Mouse (Mus musculus): Measurements from ENCODE around the gene M1ap. TPM values are rescaled to one million over a fixed set of nuclear protein-coding genes. Genes with fewer than 3 reads are reported as not detected.

The M1ap gene
- total and polyA plus RNA-seq, 3 experiments = 6.2 to 6.3 TPM; not detected in 1

- TF ChIP-seq SMC3 (IDR thresholded peaks at IDR 0.05; ENCODE audit: low read depth, low read length) (peak; percentile 90), MAX (IDR thresholded peaks at IDR 0.05; ENCODE audit: low read length) (peak; percentile 98), NRF1 (IDR thresholded peaks at IDR 0.05; ENCODE audit: insufficient read depth, low read depth, low read length, poor library complexity, severe bottlenecking) (0 out of 2 replicates have a peak, but pooled peaks have one; percentile 43), POLR2A (IDR thresholded peaks at IDR 0.05; ENCODE audit: control insufficient read depth in 1 of 2, insufficient read depth in 1 of 2, low read depth in 1 of 2, low read length in 2 of 2, poor library complexity in 1 of 2) (peak in 1 of 2 experiments; percentile 75; a peak in 2 of 4 replicates)
These were observed 50.1 kb downstream of the M1ap start (continued) for GRCm38 (mm10) chr6:82996740-82997315.

GRCm38 (mm10) chr6:82997511-82998102 lies 50.9 kb downstream of the M1ap start:
- TF ChIP-seq BHLHE40 (IDR thresholded peaks at IDR 0.05; ENCODE audit: borderline replicate concordance, low read depth, low read length) (peak; percentile 86; the same call in 1 of the 2 replicates), USF1 (IDR thresholded peaks at IDR 0.05; ENCODE audit: low read depth, low read length) (peak; percentile 93), CHD1 (IDR thresholded peaks at IDR 0.05; ENCODE audit: low read depth, low read length) (no peak), ETS1 (IDR thresholded peaks at IDR 0.05; ENCODE audit: low read depth, low read length) (peak; percentile 18; the same call in 1 of the 2 replicates), E2F4 (IDR thresholded peaks at IDR 0.05; ENCODE audit: borderline replicate concordance, low read depth, low read length) (no peak), MAX (IDR thresholded peaks at IDR 0.05; ENCODE audit: low read length) (peak; percentile 61), POLR2A (IDR thresholded peaks at IDR 0.05; ENCODE audit: control insufficient read depth in 1 of 2, insufficient read depth in 1 of 2, low read depth in 1 of 2, low read length in 2 of 2, poor library complexity in 1 of 2) (peak in 1 of 2 experiments; percentile 14; a peak in 1 of 4 replicates), MAZ (IDR thresholded peaks at IDR 0.05; ENCODE audit: low read depth, low read length) (no peak), USF2 (IDR thresholded peaks at IDR 0.05; ENCODE audit: borderline replicate concordance in 1 of 2, insufficient read depth in 1 of 2, low read depth in 1 of 2, low read length in 2 of 2) (peak in 1 of 2 experiments; percentile 61; a peak in 1 of 4 replicates), KAT2A (conservative IDR thresholded peaks at IDR 0.05; ENCODE audit: low read depth, low read length) (no peak), EP300 (IDR thresholded peaks at IDR 0.05; ENCODE audit: low read depth in 1 of 2, low read length in 2 of 2) (peak in 1 of 2 experiments; percentile 1; a peak in 1 of 4 replicates), MYB (IDR thresholded peaks at IDR 0.05; ENCODE audit: low read depth, low read length) (no peak), TBP (IDR thresholded peaks at IDR 0.05; ENCODE audit: low read depth, low read length) (0 out of 2 replicates have a peak, but pooled peaks have one; percentile 53), ELF1 (IDR thresholded peaks at IDR 0.05; ENCODE audit: low read depth, low read length) (0 out of 2 replicates have a peak, but pooled peaks have one; percentile 2), JUND (IDR thresholded peaks at IDR 0.05; ENCODE audit: low read depth, low read length) (no peak), HCFC1 (IDR thresholded peaks at IDR 0.05; ENCODE audit: low read depth, low read length) (0 out of 2 replicates have a peak, but pooled peaks have one; percentile 29), TCF12 (IDR thresholded peaks at IDR 0.05; ENCODE audit: low read depth, low read length) (no peak), MXI1 (IDR thresholded peaks at IDR 0.05; ENCODE audit: low read depth, low read length) (peak; percentile 0; the same call in 1 of the 2 replicates), ZNF384 (IDR thresholded peaks at IDR 0.05; ENCODE audit: low read depth, low read length) (no peak), MYC (IDR thresholded peaks at IDR 0.05; ENCODE audit: low read depth, low read length) (0 out of 2 replicates have a peak, but pooled peaks have one; percentile 15), RAD21 (IDR thresholded peaks at IDR 0.05; ENCODE audit: low read depth, low read length) (no peak), NELFE (IDR thresholded peaks at IDR 0.05; ENCODE audit: low read depth, low read length) (no peak), ZC3H11A (IDR thresholded peaks at IDR 0.05; ENCODE audit: low read depth, low read length) (no peak), GATA1 (IDR thresholded peaks at IDR 0.05; ENCODE audit: low read depth, low read length) (no peak)
- H3K27me3 ChIP-seq (ENCODE audit: control insufficient read depth in 1 of 2, insufficient read depth in 2 of 2, low read length in 2 of 2) = no peaks in the 10 kb centered on the region
- H3K36me3 ChIP-seq (ENCODE audit: control insufficient read depth in 1 of 2, insufficient read depth in 2 of 2, low read length in 2 of 2) = peaks cover 0 to 12% of the 10 kb centered on the region in 2 experiments; a peak in 2 of 4 replicates
- H3K27ac ChIP-seq (ENCODE audit: control insufficient read depth, low read depth, low read length) = peak overlapping the region; percentile 92
- peak overlapping the region; percentile 66 for H3K9ac ChIP-seq (ENCODE audit: control insufficient read depth, low read depth, low read length, poor library complexity, severe bottlenecking)
- no peaks in the 10 kb centered on the region for H3K79me2 ChIP-seq (ENCODE audit: control insufficient read depth, insufficient read depth, low read length, poor library complexity)
- H3K9me3 ChIP-seq (replicated peaks; ENCODE audit: insufficient read depth, low read length) = no peaks in the 10 kb centered on the region
- H3K4me1 ChIP-seq (ENCODE audit: control insufficient read depth in 1 of 2, insufficient read depth in 2 of 2, low read length in 2 of 2) = peaks cover 0 to 13% of the 10 kb centered on the region in 2 experiments; a peak in 3 of 4 replicates
- peak; percentile 68 for DNase-seq (ENCODE audit: low read depth, low spot score)
- peak overlapping the region; percentile 14 to 29 for H3K4me3 ChIP-seq (ENCODE audit: control insufficient read depth in 1 of 2, insufficient read depth in 1 of 2, low read depth in 2 of 2, low read length in 2 of 2)

Data from MEL (cell line).